Mouse (Mus musculus): ENCODE data around the gene Rdh11. TPM values are rescaled to one million over a fixed set of nuclear protein-coding genes. Genes with fewer than 3 reads are reported as not detected.
"Not testable (repeated sequence)": the region's sequence is repeated elsewhere in the genome, so short reads cannot be mapped to it uniquely, and the experiment has no call there.

Rdh11 gene
- total RNA-seq (2015; ENCODE audit: low replicate concordance) (4.4 and 5.2 TPM in 2 replicates), total RNA-seq (2017; ENCODE audit: low replicate concordance) (6.4 and 6.6 TPM in 2 replicates)

DNA sequence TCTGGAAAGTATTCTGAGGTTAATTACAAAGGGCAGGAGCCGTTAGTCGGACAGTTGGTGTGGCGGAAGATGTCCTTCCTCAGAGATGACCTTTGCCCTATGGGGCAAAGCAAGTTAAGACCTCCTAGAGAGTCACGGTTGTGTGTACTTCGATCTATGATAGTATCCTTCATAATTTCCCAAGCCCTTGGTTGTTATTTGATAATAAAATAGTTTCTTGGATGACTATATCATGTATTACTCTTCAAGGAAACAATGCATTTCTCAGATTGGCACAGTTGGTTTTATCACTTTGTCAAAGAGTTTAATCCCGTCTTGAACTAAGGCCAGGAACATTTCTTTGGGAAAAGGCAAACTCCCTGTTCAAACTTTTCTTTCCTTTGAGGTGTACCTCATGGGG is at the start of gene Rdh11:
TSS of gene Rdh11 (minus strand) at position 101 of the 400 bp plus-strand sequence.
- ATAC-seq (replicated peaks; ENCODE audit: low FRiP score, poor library complexity, severe bottlenecking) = no peak

GRCm38 (mm10) chr12:79235485-79236080 is 43.5 kb upstream of the Rdh11 start:
- no peak for ATAC-seq (replicated peaks; ENCODE audit: low FRiP score, poor library complexity, severe bottlenecking)

- no peak for ATAC-seq (replicated peaks; ENCODE audit: low FRiP score, poor library complexity, severe bottlenecking)
Observed at GRCm38 (mm10) chr12:79217511-79217910, 25.4 kb upstream of the Rdh11 start.

GRCm38 (mm10) chr12:79211447-79211846 is 19.4 kb upstream of the Rdh11 start:
- no peak for ATAC-seq (replicated peaks; ENCODE audit: low FRiP score, poor library complexity, severe bottlenecking)

DNA sequence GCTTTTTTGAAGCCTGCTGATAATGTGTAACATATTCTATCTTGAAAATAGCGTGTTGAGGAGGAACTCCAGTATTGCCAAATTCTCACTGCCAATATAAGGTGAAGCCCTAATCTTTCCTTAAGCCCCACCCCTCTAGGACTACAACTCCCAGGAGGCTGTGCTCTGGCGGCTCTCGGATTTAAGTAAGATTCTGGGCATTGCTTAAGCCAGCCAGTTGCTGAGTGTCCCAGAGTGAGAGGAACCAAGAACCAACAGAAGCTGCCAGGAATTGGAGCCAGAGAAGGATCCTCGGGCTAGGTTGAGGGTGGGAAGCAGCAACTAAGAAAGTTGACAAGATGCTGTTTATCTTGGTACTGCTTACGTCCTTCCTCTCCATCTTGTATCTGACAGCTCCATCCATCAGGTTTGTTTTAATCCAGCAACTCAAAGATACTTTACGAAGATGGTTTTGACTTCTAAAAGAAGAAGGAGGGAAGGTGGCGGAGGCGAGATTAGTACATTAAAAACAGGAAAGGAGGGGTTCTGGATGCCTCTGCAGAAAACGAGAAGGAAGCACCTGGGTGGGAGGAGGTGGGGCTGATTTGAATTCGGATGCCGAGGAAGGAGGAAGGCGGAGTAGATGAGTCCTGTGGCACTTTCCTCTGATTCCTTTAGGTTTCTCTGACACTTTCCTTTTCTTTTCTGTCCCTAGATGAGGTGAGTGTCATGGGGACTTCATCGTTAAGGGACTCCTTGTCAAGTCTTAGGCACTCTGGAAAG is 16.8 kb upstream of the Rdh11 start, which contains the start of gene Rdh12:
TSS of gene Rdh12 (plus strand) at position 212 of the 762 bp plus-strand sequence.
- 0 out of 2 replicates have a peak, but pooled peaks have one; percentile 38 for ATAC-seq (replicated peaks; ENCODE audit: low FRiP score, poor library complexity, severe bottlenecking)

- ATAC-seq (replicated peaks; ENCODE audit: low FRiP score, poor library complexity, severe bottlenecking) = no peak
Observed at GRCm38 (mm10) chr12:79201882-79202281, 9.8 kb upstream of the Rdh11 start.

GRCm38 (mm10) chr12:79197105-79197504 is 5.0 kb upstream of the Rdh11 start:
- no peak for ATAC-seq (replicated peaks; ENCODE audit: low FRiP score, poor library complexity, severe bottlenecking)

DNA sequence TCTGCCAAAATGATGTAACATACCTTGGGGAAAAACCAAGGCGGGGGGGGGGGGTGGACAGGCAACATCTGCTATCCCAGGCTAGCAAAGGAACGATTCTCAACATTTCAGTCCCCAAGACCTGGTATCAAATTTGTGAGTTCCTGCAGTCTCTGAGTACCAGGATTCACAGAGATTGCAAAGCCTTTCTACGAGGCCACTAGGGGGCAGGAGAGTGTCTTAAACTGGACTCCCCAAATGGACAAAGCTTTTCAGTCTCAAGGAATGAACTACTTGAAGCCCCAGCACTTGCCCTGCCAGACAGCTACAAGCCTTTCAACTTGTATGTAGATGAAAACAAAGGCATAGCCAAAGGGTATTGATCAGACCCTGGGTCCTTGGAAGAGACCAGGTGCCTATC is 1.3 kb upstream of the Rdh11 start:
- ATAC-seq (replicated peaks; ENCODE audit: low FRiP score, poor library complexity, severe bottlenecking) = 0 out of 2 replicates have a peak, but pooled peaks have one; percentile 35

- ATAC-seq (replicated peaks; ENCODE audit: low FRiP score, poor library complexity, severe bottlenecking) = peak; percentile 92
Observed at GRCm38 (mm10) chr12:79191701-79192100, 392 bp downstream of the Rdh11 start.

DNA sequence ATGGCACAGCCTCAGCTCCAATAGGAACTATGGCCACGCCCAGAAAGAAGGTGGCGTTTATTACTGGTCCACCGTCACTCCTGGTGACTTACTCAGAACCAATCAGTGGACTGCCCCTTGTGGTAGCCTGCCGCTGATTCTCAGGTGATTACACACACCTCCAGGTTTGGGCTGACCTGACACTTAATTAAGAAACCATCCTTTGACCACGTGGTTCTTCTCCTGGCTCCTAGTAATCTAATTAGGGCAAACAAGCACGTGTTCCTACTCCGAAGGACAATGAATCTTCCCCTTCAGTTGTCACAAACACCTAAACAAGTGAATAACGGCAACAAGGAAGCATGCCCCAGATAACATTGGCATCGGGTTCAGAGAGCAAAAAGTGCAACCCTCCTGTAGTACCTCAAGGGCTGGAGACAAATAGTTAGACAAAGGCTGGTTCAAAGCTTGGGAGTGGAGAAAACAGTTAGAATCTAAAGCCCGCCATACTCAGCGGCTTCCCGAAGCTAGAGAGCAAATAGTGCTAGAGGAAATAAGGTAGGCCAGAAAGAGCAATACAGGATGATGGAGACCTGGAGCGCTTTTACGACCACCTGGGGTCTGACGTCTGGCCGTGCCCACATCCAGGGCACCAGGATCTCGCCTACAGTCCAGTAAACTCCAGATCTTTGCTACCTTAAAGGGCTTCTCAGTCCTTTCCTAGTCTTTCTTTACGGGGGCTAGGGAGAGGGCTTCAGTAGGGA is 991 bp downstream of the Rdh11 start:
- peak; percentile 95 for ATAC-seq (replicated peaks; ENCODE audit: low FRiP score, poor library complexity, severe bottlenecking)

DNA sequence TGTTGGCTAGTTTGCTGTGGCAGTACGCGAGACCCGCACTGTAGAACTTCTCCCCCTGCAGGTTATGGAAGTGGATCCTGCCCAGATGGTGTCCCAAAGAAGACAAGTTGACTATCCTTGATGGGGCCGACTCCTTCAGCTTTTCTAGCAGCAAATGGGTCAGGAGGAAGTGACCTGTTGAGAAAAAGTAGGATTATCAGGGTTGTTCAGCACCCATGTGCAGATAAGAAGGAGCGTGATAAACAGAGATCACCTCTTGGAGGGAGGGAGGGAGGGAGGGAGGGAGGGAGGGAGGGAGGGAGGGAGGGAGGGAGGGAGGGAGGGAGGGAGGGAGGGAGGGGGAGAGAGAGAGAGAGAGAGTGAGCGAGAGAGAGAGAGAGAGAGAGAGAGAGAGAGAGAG is 6.9 kb downstream of the Rdh11 start:
- not testable (repeated sequence) for ATAC-seq (replicated peaks; ENCODE audit: low FRiP score, poor library complexity, severe bottlenecking)

GRCm38 (mm10) chr12:79175998-79176397 is 16.1 kb downstream of the Rdh11 start:
- ATAC-seq (replicated peaks; ENCODE audit: low FRiP score, poor library complexity, severe bottlenecking) = no peak

DNA sequence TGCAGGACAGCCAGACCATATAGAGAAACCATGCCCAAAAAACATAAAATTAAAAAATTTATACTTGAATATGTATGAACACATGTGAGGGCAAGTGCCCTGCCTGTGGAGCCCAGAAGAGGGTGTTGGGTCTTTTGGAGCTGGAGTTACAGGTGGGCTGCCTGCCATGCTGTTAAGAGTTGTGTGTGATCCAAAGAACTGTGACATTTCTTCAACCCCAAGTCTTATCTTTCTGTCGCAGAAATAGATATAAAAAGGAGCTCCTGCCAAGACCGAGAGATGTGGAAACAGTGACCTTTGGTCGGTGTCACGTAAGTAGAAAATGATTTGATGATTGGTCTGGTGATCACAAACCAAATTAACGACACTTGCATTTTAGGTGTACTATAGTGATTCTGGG is 18.4 kb downstream of the Rdh11 start:
- ATAC-seq (replicated peaks; ENCODE audit: low FRiP score, poor library complexity, severe bottlenecking) = no peak

DNA sequence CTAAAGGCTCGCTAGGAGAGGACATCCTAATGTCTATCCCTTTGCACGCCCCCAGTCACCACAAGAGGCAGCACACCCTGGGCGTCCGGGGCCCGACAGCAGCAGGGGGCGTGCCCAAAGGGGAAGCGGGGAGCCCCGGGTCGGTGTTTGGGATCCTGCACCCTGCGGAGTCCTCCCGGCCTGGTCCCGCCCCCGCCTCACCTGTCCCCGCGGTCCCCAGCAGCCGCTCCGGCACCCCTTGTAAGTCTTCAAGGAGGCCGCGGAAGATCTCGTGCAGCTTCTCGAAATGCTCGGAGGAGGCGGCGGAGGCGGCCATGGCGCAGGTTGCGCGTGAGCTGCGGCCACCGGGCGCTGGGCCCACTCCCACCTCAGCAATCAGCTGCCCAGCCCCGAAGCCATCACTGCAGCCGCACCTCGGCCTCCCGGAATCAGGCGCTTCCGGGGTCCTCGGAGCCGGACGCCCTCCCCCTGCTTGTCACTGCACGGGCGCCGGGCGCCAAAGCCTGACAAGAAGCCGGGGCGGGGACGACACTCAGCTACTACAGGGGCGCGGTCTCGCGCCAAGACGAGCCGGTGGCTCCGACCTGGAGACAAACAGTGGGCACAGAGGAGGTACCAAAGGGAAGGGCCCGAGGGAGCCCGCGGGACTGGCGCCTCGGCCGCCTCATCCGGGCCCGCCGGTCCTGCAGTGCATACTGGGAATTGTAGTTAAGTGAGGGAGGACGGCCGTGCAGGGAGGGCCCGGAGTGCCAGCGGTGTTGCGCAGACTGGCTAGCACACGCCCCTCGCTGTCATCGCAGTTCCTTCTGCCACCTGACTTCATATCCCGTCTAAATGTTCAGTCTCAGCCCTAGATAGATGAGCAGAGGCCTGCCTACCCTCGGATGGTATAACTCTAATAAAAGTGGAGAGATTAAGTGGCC is 19.8 kb downstream of the Rdh11 start, which contains the start of gene Vti1b:
TSS of gene Vti1b (minus strand) at position 649 of the 923 bp plus-strand sequence.
- peak; percentile 97 for ATAC-seq (replicated peaks; ENCODE audit: low FRiP score, poor library complexity, severe bottlenecking)

DNA sequence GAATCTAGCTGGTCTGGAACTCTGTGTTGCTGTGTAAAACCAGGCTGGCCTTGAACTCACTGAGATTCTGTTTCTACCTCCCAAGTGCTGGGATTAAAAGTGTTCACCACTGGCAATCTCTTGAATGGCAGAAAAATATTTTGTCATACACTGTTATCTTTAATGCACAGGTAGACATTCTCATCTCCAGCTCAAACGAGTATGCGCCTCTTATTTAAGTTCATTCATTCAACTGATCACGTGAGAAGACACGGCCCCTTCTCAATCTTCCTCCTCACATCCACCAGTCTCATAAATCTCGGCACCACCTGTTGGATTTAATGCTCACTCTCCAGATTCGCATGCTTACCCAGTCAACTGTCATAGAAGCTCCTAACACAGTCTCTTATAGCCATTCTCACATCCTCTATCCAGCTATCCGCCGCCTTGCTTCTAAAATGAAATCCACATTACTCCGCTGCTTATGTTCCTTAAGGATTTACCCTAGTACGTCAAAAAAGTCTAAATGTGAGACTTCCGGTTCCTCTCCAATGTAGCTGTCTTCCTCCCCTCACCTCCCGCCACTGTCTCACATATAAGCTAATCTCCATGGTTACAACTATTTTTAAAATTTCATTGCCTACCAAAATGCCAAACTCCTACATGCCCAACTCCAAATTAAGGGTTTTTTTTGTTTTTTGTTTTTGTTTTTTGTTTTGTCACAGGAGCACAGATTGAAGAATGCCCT is 20.7 kb downstream of the Rdh11 start:
- no peak for ATAC-seq (replicated peaks; ENCODE audit: low FRiP score, poor library complexity, severe bottlenecking)

DNA sequence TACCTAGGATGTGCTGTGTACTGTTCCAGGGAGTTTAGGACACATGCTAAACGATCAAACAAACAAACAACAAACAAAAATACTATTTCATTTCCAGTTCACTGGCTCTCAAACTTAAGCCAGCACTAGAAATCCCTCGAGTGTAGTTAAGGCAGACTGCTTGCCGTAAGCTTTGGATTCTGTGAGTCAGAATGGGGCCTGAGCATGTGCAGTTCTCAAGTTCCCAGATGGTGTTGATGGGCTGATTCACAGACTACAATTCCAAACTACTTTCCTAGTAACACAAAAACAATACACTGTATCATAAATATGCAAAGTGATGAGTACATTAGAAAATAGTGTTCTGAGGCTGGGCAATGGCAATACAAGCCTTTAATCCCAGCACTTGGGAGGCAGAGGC is 21.7 kb downstream of the Rdh11 start:
- no peak for ATAC-seq (replicated peaks; ENCODE audit: low FRiP score, poor library complexity, severe bottlenecking)

GRCm38 (mm10) chr12:79169173-79169572 is 22.9 kb downstream of the Rdh11 start:
- ATAC-seq (replicated peaks; ENCODE audit: low FRiP score, poor library complexity, severe bottlenecking) = no peak

GRCm38 (mm10) chr12:79162876-79163275 is 29.2 kb downstream of the Rdh11 start:
- ATAC-seq (replicated peaks; ENCODE audit: low FRiP score, poor library complexity, severe bottlenecking) = no peak

GRCm38 (mm10) chr12:79149653-79150052 is 42.4 kb downstream of the Rdh11 start:
- no peak for ATAC-seq (replicated peaks; ENCODE audit: low FRiP score, poor library complexity, severe bottlenecking)

All from erythroblast, adult 5-6 weeks (primary cell).